Mouse (Mus musculus) ES-Bruce4 (cell line): ENCODE measurements around the gene Ptger4.

Experiments used
- CTCF ChIP-seq: IDR thresholded peaks from one replicate; pipeline ENCODE4 v1.8.1; 2011; ENCODE audit warnings: low read depth, low read length
- EP300 ChIP-seq: IDR thresholded peaks from 2 replicates; pipeline ENCODE4 v1.6.1; 2011; ENCODE audit warnings: low read depth, low read length; ENCODE audit not compliant: insufficient read depth
- POLR2A ChIP-seq: IDR thresholded peaks from one replicate; pipeline ENCODE4 v1.8.1; 2011; ENCODE audit warnings: low read length; ENCODE audit not compliant: insufficient read depth

- TF ChIP-seq CTCF (no peak), POLR2A (no peak), EP300 (no peak)
Observed at GRCm38 (mm10) chr15:5158827-5159226, 85.2 kb downstream of the Ptger4 start.
